Mouse (Mus musculus) ES-E14 (cell line): ENCODE data around the gene Fabp2.

Source experiments
- CHD2 ChIP-seq: IDR thresholded peaks from 2 replicates; pipeline ENCODE4 v1.6.1; 2014; ENCODE audit warnings: mild to moderate bottlenecking, low read depth, low read length, inconsistent platforms
- HCFC1 ChIP-seq: IDR thresholded peaks from 2 replicates; pipeline ENCODE4 v1.6.1; 2012; ENCODE audit warnings: low read length, inconsistent platforms, borderline replicate concordance; ENCODE audit not compliant: insufficient read depth

DNA sequence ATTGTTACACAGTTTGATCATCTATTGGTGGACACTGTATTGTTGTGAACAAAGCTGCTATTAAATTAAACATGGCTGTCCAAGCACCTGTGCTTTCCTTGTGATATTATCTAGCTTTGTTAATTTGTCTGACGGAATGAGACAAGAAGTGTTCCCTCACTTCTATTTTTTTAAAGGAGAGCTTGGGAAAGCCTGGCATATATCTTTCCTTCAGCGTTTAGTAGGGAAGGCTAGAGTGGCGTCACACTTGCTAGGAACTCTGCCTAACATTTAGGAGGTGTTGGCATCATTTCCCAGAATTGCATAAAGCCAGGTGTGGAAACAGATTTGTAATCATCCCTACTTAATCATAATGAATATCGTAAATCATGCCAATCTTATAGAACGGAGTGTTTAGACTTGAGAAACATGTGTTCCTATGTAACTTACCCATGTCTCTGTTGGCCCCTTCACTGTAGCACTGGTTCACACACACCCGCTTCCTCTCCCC is 21.4 kb downstream of the Fabp2 start:
- TF ChIP-seq CHD2 (no peak), HCFC1 (no peak)
